Mouse (Mus musculus): Measurements from ENCODE around the gene Pim1.
A peak's percentile ranks its signal among the peaks of the same experiment; 100 is the strongest.

The Pim1 gene

GRCm38 (mm10) chr17:29465405-29466010 is 25.0 kb upstream of the Pim1 start:
- DNase-seq = no peak

- DNase-seq = no peak
Measured at GRCm38 (mm10) chr17:29467030-29467429, 23.5 kb upstream of the Pim1 start.

GRCm38 (mm10) chr17:29473466-29473865 is 17.1 kb upstream of the Pim1 start:
- DNase-seq = no peak

- DNase-seq = no peak
Measured at GRCm38 (mm10) chr17:29474036-29474435, 16.5 kb upstream of the Pim1 start.

GRCm38 (mm10) chr17:29475142-29475541 is 15.4 kb upstream of the Pim1 start:
- DNase-seq = no peak

GRCm38 (mm10) chr17:29476461-29476860 is 14.1 kb upstream of the Pim1 start:
- no peak for DNase-seq

GRCm38 (mm10) chr17:29477357-29477756 is 13.2 kb upstream of the Pim1 start:
- DNase-seq = no peak

- DNase-seq = no peak
Measured at GRCm38 (mm10) chr17:29478271-29478670, 12.3 kb upstream of the Pim1 start.

- no peak for DNase-seq
Measured at GRCm38 (mm10) chr17:29480256-29480655, 10.3 kb upstream of the Pim1 start.

- no peak for DNase-seq
Measured at GRCm38 (mm10) chr17:29482632-29483031, 7.9 kb upstream of the Pim1 start.

GRCm38 (mm10) chr17:29483282-29483681 is 7.3 kb upstream of the Pim1 start:
- DNase-seq = no peak

GRCm38 (mm10) chr17:29484431-29484830 is 6.1 kb upstream of the Pim1 start:
- DNase-seq = no peak

- no peak for DNase-seq
Measured at GRCm38 (mm10) chr17:29485336-29486233, 5.0 kb upstream of the Pim1 start.

- DNase-seq = no peak
Measured at GRCm38 (mm10) chr17:29488257-29488977, 2.1 kb upstream of the Pim1 start.

- DNase-seq = peak; percentile 31
Measured at GRCm38 (mm10) chr17:29488978-29489970, 1.3 kb upstream of the Pim1 start.

GRCm38 (mm10) chr17:29489971-29490712 is 411 bp upstream of the Pim1 start:
- DNase-seq = peak; percentile 98

GRCm38 (mm10) chr17:29491591-29492268 is 1.2 kb downstream of the Pim1 start:
- DNase-seq = peak; percentile 63

GRCm38 (mm10) chr17:29492269-29493191 is 2.0 kb downstream of the Pim1 start:
- DNase-seq = peak; percentile 65

GRCm38 (mm10) chr17:29493461-29493980 is 3.0 kb downstream of the Pim1 start:
- peak; percentile 29 for DNase-seq

Data from cerebellum, adult 9-10 months (tissue).